Mouse (Mus musculus) liver, embryonic 14.5 days (tissue): ENCODE results near the gene Akap13.

Experiments used
- CTCF ChIP-seq: IDR thresholded peaks from 2 replicates; pipeline ENCODE4 v1.5.1; 2016; ENCODE audit warnings: antibody characterized with exemption, low read depth, control low read depth
- EP300 ChIP-seq: IDR thresholded peaks from 2 replicates; pipeline ENCODE4 v1.6.1; 2016; ENCODE audit warnings: antibody characterized with exemption, low read depth

- TF ChIP-seq CTCF (no peak), EP300 (no peak)
Observed at GRCm38 (mm10) chr7:75533079-75533478, 77.7 kb downstream of the Akap13 start.
